Mouse (Mus musculus) G1E (cell line): ENCODE results near the gene 4430402I18Rik.

Source experiments
- CTCF ChIP-seq: IDR thresholded peaks from 2 replicates; pipeline ENCODE4 v1.5.1; 2012; ENCODE audit warnings: low read depth, low read length, inconsistent platforms, mixed read lengths
- GATA1 ChIP-seq: IDR thresholded peaks from 2 replicates; pipeline ENCODE4 v1.6.1; 2012; ENCODE audit warnings: borderline replicate concordance, low read length, inconsistent platforms, mixed read lengths

DNA sequence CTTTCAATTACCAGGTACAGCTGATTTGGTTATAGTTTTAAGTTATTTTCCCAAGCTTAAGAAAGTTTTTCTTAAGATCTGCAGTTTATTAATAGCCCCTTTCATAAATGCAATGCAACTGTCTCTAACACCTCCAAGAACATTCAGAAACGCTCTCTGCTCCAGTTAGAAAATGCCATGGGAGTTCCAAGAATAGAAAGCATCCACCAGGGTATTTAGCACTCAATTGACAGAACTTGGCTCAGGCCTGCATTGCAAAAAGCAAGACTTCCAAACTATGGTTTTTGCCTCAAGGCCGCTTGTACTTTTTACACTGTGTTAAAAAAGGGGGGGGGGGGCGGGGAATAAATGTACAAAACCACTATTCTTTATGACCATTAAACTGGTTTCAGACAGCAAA, 4.5 kb downstream of the 4430402I18Rik start:
- no peak for TF ChIP-seq CTCF
- no peak for TF ChIP-seq GATA1
